Mouse (Mus musculus): ENCODE data around the gene Insl6. TPM values are rescaled to one million over a fixed set of nuclear protein-coding genes. Genes with fewer than 3 reads are reported as not detected.

The Insl6 gene
- polyA plus RNA-seq, 1 experiment from 2014 or later, result 7.9 TPM

GRCm38 (mm10) chr19:29368671-29369309 lies 43.6 kb upstream of the Insl6 start:
- Histone ChIP-seq H3K9me3 (ENCODE audit: control insufficient read depth, low read length) (no peaks in the 10 kb centered on the region), H3K4me2 (ENCODE audit: low read length) (no peak overlapping the region), H3K36me3 (ENCODE audit: control insufficient read depth, insufficient read depth, low read length) (no peaks in the 10 kb centered on the region), H3K4me1 (replicated peaks; ENCODE audit: control insufficient read depth, insufficient read depth, low read length) (no peaks in the 10 kb centered on the region; the same call in 1 of the 2 replicates), H3K27ac (ENCODE audit: low read depth) (no peak overlapping the region), H3K9ac (ENCODE audit: low read length) (no peak overlapping the region), H3K4me3 (ENCODE audit: low read depth, low read length) (no peak overlapping the region), H3K27me3 (replicated peaks; ENCODE audit: control insufficient read depth, insufficient read depth, low read length) (no peaks in the 10 kb centered on the region)
- 82% methylated on average over 3 of the region's 3 CpGs for WGBS
- no peak for DNase-seq (ENCODE audit: low spot score)
- no peak for ATAC-seq (replicated peaks; ENCODE audit: low FRiP score, low TSS enrichment, low read depth)

GRCm38 (mm10) chr19:29368041-29368440 lies 42.9 kb upstream of the Insl6 start:
- H3K27me3 ChIP-seq (replicated peaks; ENCODE audit: control insufficient read depth, insufficient read depth, low read length), result no peaks in the 10 kb centered on the region
- no peaks in the 10 kb centered on the region; the same call in 1 of the 2 replicates for H3K4me1 ChIP-seq (replicated peaks; ENCODE audit: control insufficient read depth, insufficient read depth, low read length)
- ATAC-seq (replicated peaks; ENCODE audit: low FRiP score, low TSS enrichment, low read depth) (no peak), DNase-seq (ENCODE audit: low spot score) (no peak)
- H3K9ac ChIP-seq (ENCODE audit: low read length), result no peak overlapping the region
- H3K4me2 ChIP-seq (ENCODE audit: low read length), result no peak overlapping the region
- H3K36me3 ChIP-seq (ENCODE audit: control insufficient read depth, insufficient read depth, low read length), result no peaks in the 10 kb centered on the region
- H3K27ac ChIP-seq (ENCODE audit: low read depth), result no peak overlapping the region
- H3K4me3 ChIP-seq (ENCODE audit: low read depth, low read length), result no peak overlapping the region
- H3K9me3 ChIP-seq (ENCODE audit: control insufficient read depth, low read length), result no peaks in the 10 kb centered on the region
- 91% methylated on average over 2 of the region's 2 CpGs for WGBS

GRCm38 (mm10) chr19:29366969-29367622 lies 41.9 kb upstream of the Insl6 start, which contains the start of the genes Plgrkt and Cd274:
Gene Plgrkt, minus strand, starts transcription at chr19:29367390.
Gene Cd274, plus strand, starts transcription at chr19:29367455.
- H3K36me3 ChIP-seq (ENCODE audit: control insufficient read depth, insufficient read depth, low read length), result no peaks in the 10 kb centered on the region
- DNase-seq (ENCODE audit: low spot score), result peak; percentile 85
- no peak within 1 kb of the TSS for H3K27ac ChIP-seq (ENCODE audit: low read depth)
- 2% methylated on average over 26 of the region's 26 CpGs for WGBS
- peak within 1 kb of the TSS; percentile 80 for H3K4me2 ChIP-seq (ENCODE audit: low read length)
- peaks cover 6% of the 10 kb centered on the region; the same call in 1 of the 2 replicates for H3K4me1 ChIP-seq (replicated peaks; ENCODE audit: control insufficient read depth, insufficient read depth, low read length)
- H3K9ac ChIP-seq (ENCODE audit: low read length), result peak within 1 kb of the TSS; percentile 27
- H3K27me3 ChIP-seq (replicated peaks; ENCODE audit: control insufficient read depth, insufficient read depth, low read length), result no peaks in the 10 kb centered on the region
- H3K9me3 ChIP-seq (ENCODE audit: control insufficient read depth, low read length), result no peaks in the 10 kb centered on the region
- peak; percentile 73; the same call in 1 of the 2 replicates for ATAC-seq (replicated peaks; ENCODE audit: low FRiP score, low TSS enrichment, low read depth)
- H3K4me3 ChIP-seq (ENCODE audit: low read depth, low read length), result peak within 1 kb of the TSS; percentile 49

GRCm38 (mm10) chr19:29366226-29366968 lies 41.2 kb upstream of the Insl6 start:
- H3K27me3 ChIP-seq (replicated peaks; ENCODE audit: control insufficient read depth, insufficient read depth, low read length), result no peaks in the 10 kb centered on the region
- H3K4me1 ChIP-seq (replicated peaks; ENCODE audit: control insufficient read depth, insufficient read depth, low read length), result peaks cover 6% of the 10 kb centered on the region; the same call in 1 of the 2 replicates
- H3K4me2 ChIP-seq (ENCODE audit: low read length), result peak overlapping the region; percentile 80
- H3K9ac ChIP-seq (ENCODE audit: low read length), result peak overlapping the region; percentile 27
- H3K27ac ChIP-seq (ENCODE audit: low read depth), result no peak overlapping the region
- H3K4me3 ChIP-seq (ENCODE audit: low read depth, low read length), result peak overlapping the region; percentile 49
- H3K9me3 ChIP-seq (ENCODE audit: control insufficient read depth, low read length), result no peaks in the 10 kb centered on the region
- H3K36me3 ChIP-seq (ENCODE audit: control insufficient read depth, insufficient read depth, low read length), result no peaks in the 10 kb centered on the region
- 61% methylated on average over 20 of the region's 20 CpGs for WGBS
- DNase-seq (ENCODE audit: low spot score) (no peak), ATAC-seq (replicated peaks; ENCODE audit: low FRiP score, low TSS enrichment, low read depth) (0 out of 2 replicates have a peak, but pooled peaks have one; percentile 28)

GRCm38 (mm10) chr19:29365105-29365504 lies 39.9 kb upstream of the Insl6 start:
- no peak for ATAC-seq (replicated peaks; ENCODE audit: low FRiP score, low TSS enrichment, low read depth)
- Histone ChIP-seq H3K4me3 (ENCODE audit: low read depth, low read length) (no peak overlapping the region), H3K9ac (ENCODE audit: low read length) (no peak overlapping the region), H3K4me1 (replicated peaks; ENCODE audit: control insufficient read depth, insufficient read depth, low read length) (peaks cover 16% of the 10 kb centered on the region), H3K9me3 (ENCODE audit: control insufficient read depth, low read length) (no peaks in the 10 kb centered on the region), H3K4me2 (ENCODE audit: low read length) (no peak overlapping the region), H3K36me3 (ENCODE audit: control insufficient read depth, insufficient read depth, low read length) (no peaks in the 10 kb centered on the region), H3K27ac (ENCODE audit: low read depth) (no peak overlapping the region), H3K27me3 (replicated peaks; ENCODE audit: control insufficient read depth, insufficient read depth, low read length) (no peaks in the 10 kb centered on the region)
- 30% methylated on average over 3 of the region's 3 CpGs for WGBS
- DNase-seq (ENCODE audit: low spot score), result no peak

GRCm38 (mm10) chr19:29364076-29364475 lies 38.9 kb upstream of the Insl6 start:
- DNase-seq (ENCODE audit: low spot score) (no peak), ATAC-seq (replicated peaks; ENCODE audit: low FRiP score, low TSS enrichment, low read depth) (no peak)
- Histone ChIP-seq H3K4me2 (ENCODE audit: low read length) (no peak overlapping the region), H3K9me3 (ENCODE audit: control insufficient read depth, low read length) (no peaks in the 10 kb centered on the region), H3K27me3 (replicated peaks; ENCODE audit: control insufficient read depth, insufficient read depth, low read length) (no peaks in the 10 kb centered on the region), H3K4me1 (replicated peaks; ENCODE audit: control insufficient read depth, insufficient read depth, low read length) (peaks cover 20% of the 10 kb centered on the region), H3K36me3 (ENCODE audit: control insufficient read depth, insufficient read depth, low read length) (peaks cover 2% of the 10 kb centered on the region; the same call in 1 of the 2 replicates), H3K4me3 (ENCODE audit: low read depth, low read length) (no peak overlapping the region), H3K27ac (ENCODE audit: low read depth) (no peak overlapping the region), H3K9ac (ENCODE audit: low read length) (no peak overlapping the region)
- 80% methylated on average over 5 of the region's 5 CpGs for WGBS

GRCm38 (mm10) chr19:29363557-29363956 lies 38.4 kb upstream of the Insl6 start:
- ATAC-seq (replicated peaks; ENCODE audit: low FRiP score, low TSS enrichment, low read depth) (no peak), DNase-seq (ENCODE audit: low spot score) (no peak)
- WGBS, result 89% methylated on average over 7 of the region's 7 CpGs
- Histone ChIP-seq H3K9me3 (ENCODE audit: control insufficient read depth, low read length) (no peaks in the 10 kb centered on the region), H3K36me3 (ENCODE audit: control insufficient read depth, insufficient read depth, low read length) (peaks cover 7% of the 10 kb centered on the region; the same call in 1 of the 2 replicates), H3K4me2 (ENCODE audit: low read length) (no peak overlapping the region), H3K27me3 (replicated peaks; ENCODE audit: control insufficient read depth, insufficient read depth, low read length) (no peaks in the 10 kb centered on the region), H3K9ac (ENCODE audit: low read length) (no peak overlapping the region), H3K4me3 (ENCODE audit: low read depth, low read length) (no peak overlapping the region), H3K4me1 (replicated peaks; ENCODE audit: control insufficient read depth, insufficient read depth, low read length) (peaks cover 20% of the 10 kb centered on the region), H3K27ac (ENCODE audit: low read depth) (no peak overlapping the region)

- Histone ChIP-seq H3K4me2 (ENCODE audit: low read length) (peak overlapping the region; percentile 84), H3K4me3 (ENCODE audit: low read depth, low read length) (peak overlapping the region; percentile 70), H3K36me3 (ENCODE audit: control insufficient read depth, insufficient read depth, low read length) (peaks cover 16% of the 10 kb centered on the region), H3K9me3 (ENCODE audit: control insufficient read depth, low read length) (no peaks in the 10 kb centered on the region), H3K27ac (ENCODE audit: low read depth) (no peak overlapping the region), H3K4me1 (replicated peaks; ENCODE audit: control insufficient read depth, insufficient read depth, low read length) (peaks cover 20% of the 10 kb centered on the region), H3K9ac (ENCODE audit: low read length) (peak overlapping the region; percentile 60; the same call in 1 of the 2 replicates), H3K27me3 (replicated peaks; ENCODE audit: control insufficient read depth, insufficient read depth, low read length) (no peaks in the 10 kb centered on the region)
- DNase-seq (ENCODE audit: low spot score) (no peak), ATAC-seq (replicated peaks; ENCODE audit: low FRiP score, low TSS enrichment, low read depth) (0 out of 2 replicates have a peak, but pooled peaks have one; percentile 10)
- WGBS, result 24% methylated on average over 13 of the region's 13 CpGs
These were observed 37.2 kb upstream of the Insl6 start for GRCm38 (mm10) chr19:29362173-29362930.
